Mouse (Mus musculus): ENCODE measurements around the gene Ppfia3. TPM values are rescaled to one million over a fixed set of nuclear protein-coding genes. Genes with fewer than 3 reads are reported as not detected.

The Ppfia3 gene
- under 1 TPM in 1 of 2 experiments, not detected in 1; 0.17 TPM for total RNA-seq (2023)

GRCm38 (mm10) chr7:45366652-45367019, at the start of gene Ppfia3:
Ppfia3 (minus strand) TSS chr7:45367019.

GRCm38 (mm10) chr7:45413113-45413863, 46.5 kb upstream of the Ppfia3 start, which contains the start of gene Ntf5:
Ntf5 (plus strand) TSS chr7:45413695.

DNA sequence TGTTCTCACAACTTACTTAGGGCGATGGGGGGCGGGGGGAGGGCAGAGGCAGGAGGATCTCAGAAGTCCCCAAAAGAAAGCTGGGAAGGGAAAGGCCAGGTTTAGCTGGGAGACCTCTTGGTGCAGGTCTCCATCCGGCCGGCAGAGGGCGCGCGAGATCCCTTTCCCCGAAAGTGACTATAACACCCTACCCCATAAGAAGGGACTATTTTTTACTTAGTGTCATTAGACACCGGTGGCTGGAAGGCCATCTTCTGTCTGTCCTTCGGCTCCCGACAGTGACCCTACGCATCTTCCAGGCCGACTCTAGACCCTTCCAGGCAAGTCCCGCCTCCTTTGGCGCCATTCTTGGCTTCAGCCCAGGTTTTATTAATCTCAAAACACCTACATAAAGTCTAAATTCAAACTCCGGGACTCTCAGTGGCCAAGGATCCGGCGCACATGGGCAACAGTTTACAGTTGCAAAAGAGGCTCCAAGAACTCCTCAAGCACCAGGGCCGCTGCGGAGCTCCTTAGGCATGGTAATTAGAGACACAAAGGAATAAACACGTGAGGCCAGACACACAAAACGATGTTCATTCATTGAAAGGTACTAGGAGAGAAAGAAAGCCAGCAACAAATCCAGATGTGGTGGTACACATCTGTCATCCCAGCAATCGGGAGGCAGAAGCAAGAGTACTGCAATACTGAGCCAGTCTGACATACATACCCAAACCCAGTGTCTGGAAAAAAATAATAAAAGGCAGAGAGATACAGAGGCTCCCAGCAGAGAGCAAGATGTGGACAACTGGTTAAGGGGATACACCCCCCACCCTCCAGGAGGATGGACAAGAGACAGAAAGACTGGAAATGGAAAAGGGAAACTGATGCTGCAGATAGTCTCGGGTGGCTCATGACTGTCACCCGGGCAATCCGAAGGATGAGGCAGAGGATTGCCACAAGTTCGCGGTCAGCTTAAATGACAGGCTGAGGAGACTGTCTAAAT, 38.6 kb upstream of the Ppfia3 start, which contains the start of gene Kcna7:
Kcna7 (plus strand) TSS at position 563 of the 985 bp plus-strand sequence.

GRCm38 (mm10) chr7:45395578-45396336, 28.9 kb upstream of the Ppfia3 start, which contains the start of gene Snrnp70:
Snrnp70 (minus strand) TSS chr7:45395742.

GRCm38 (mm10) chr7:45370475-45371311, 3.9 kb upstream of the Ppfia3 start, which contains the start of gene Lin7b:
Lin7b (minus strand) TSS chr7:45370583.

GRCm38 (mm10) chr7:45335056-45335455, 31.8 kb downstream of the Ppfia3 start, which contains the start of gene Hrc:
Hrc (plus strand) TSS chr7:45335290.

GRCm38 (mm10) chr7:45333431-45333982, 33.3 kb downstream of the Ppfia3 start, which contains the start of gene Trpm4:
Trpm4 (minus strand) TSS chr7:45333780.

Other genes with a start within 250 kb of the Ppfia3 start
- 1,000 to 10,000 TPM; 2,440 to 2,508 TPM for gene Rps11, start 242.6 kb downstream of the Ppfia3 start, total RNA-seq (2023)
- 1,000 to 10,000 TPM; 4,339 to 4,395 TPM for gene Rpl13a, start 238.3 kb downstream of the Ppfia3 start, total RNA-seq (2023)
- not detected for gene Gm45713, start 230.8 kb downstream of the Ppfia3 start, total RNA-seq (2023)
- 10 to 100 TPM; 77.8 to 83.8 TPM for gene Flt3l, start 230.6 kb downstream of the Ppfia3 start, total RNA-seq (2023)
- gene Pih1d1, start 212.7 kb downstream of the Ppfia3 start, total RNA-seq (2023) = 10 to 100 TPM; 40.5 to 51.7 TPM
- gene Aldh16a1, start 212.4 kb downstream of the Ppfia3 start, total RNA-seq (2023) = 100 to 1,000 TPM; 128 to 137 TPM
- not detected for gene Slc17a7, start 203.1 kb downstream of the Ppfia3 start, total RNA-seq (2023)
- not detected for gene Gfy, start 187.4 kb downstream of the Ppfia3 start, total RNA-seq (2023)
- not detected for gene Pth2, start 186.0 kb downstream of the Ppfia3 start, total RNA-seq (2023)
- 1 to 10 TPM in 1 of 2 experiments, under 1 TPM in 1; 0.46 to 1.1 TPM for gene Ccdc155, start 162.1 kb downstream of the Ppfia3 start, total RNA-seq (2023)
- 1 to 10 TPM in 1 of 2 experiments, under 1 TPM in 1; 0.83 to 2.3 TPM for gene Dkkl1, start 154.9 kb downstream of the Ppfia3 start, total RNA-seq (2023)
- gene Tead2, start 151.3 kb downstream of the Ppfia3 start, total RNA-seq (2023) = not detected
- 1,000 to 10,000 TPM; 1,836 to 1,886 TPM for gene Cd37, start 127.9 kb downstream of the Ppfia3 start, total RNA-seq (2023)
- not detected for gene Slc6a16, start 125.9 kb downstream of the Ppfia3 start, total RNA-seq (2023)
- 1 to 10 TPM; 1.1 to 1.9 TPM for gene Slc6a21, start 89.5 kb downstream of the Ppfia3 start, total RNA-seq (2023)
- gene Trpm4, start 33.2 kb downstream of the Ppfia3 start, total RNA-seq (2023) = 10 to 100 TPM in 1 of 2 experiments, 1 to 10 TPM in 1; 8.6 to 16.3 TPM
- gene Hrc, start 31.7 kb downstream of the Ppfia3 start, total RNA-seq (2023) = not detected
- 1 to 10 TPM; 1.2 to 1.5 TPM for gene Lin7b, start 3.6 kb upstream of the Ppfia3 start, total RNA-seq (2023)
- 100 to 1,000 TPM; 614 to 615 TPM for gene Snrnp70, start 28.7 kb upstream of the Ppfia3 start, total RNA-seq (2023)
- not detected for gene Kcna7, start 38.6 kb upstream of the Ppfia3 start, total RNA-seq (2023)
- gene Ntf5, start 46.7 kb upstream of the Ppfia3 start, total RNA-seq (2023) = not detected
- not detected for gene Lhb, start 53.8 kb upstream of the Ppfia3 start, total RNA-seq (2023)
- gene Gys1, start 67.8 kb upstream of the Ppfia3 start, total RNA-seq (2023) = 10 to 100 TPM; 21.3 to 24.4 TPM
- 10 to 100 TPM; 48.0 to 56.3 TPM for gene Ruvbl2, start 71.1 kb upstream of the Ppfia3 start, total RNA-seq (2023)
- gene Ftl1, start 92.9 kb upstream of the Ppfia3 start, total RNA-seq (2023) = 100 to 1,000 TPM; 609 to 629 TPM
- gene Bax, start 99.9 kb upstream of the Ppfia3 start, total RNA-seq (2023) = 100 to 1,000 TPM; 113 to 118 TPM
- gene Tulp2, start 114.9 kb upstream of the Ppfia3 start, total RNA-seq (2023) = not detected
- 1 to 10 TPM in 1 of 2 experiments, not detected in 1; 3.7 TPM for gene Gm45808, start 119.8 kb upstream of the Ppfia3 start, total RNA-seq (2023)
- gene Dhdh, start 121.8 kb upstream of the Ppfia3 start, total RNA-seq (2023) = 1 to 10 TPM; 3.3 to 5.3 TPM
- gene Nucb1, start 143.4 kb upstream of the Ppfia3 start, total RNA-seq (2023) = 10 to 100 TPM; 78.3 to 83.7 TPM
- 1,000 to 10,000 TPM in 1 of 2 experiments, 100 to 1,000 TPM in 1; 780 to 1,130 TPM for gene Ppp1r15a, start 159.2 kb upstream of the Ppfia3 start, total RNA-seq (2023)
- 1 to 10 TPM; 2.5 to 2.8 TPM for gene Plekha4, start 159.3 kb upstream of the Ppfia3 start, total RNA-seq (2023)
- 1 to 10 TPM in 1 of 2 experiments, not detected in 1; 8.0 TPM for gene Hsd17b14, start 187.9 kb upstream of the Ppfia3 start, total RNA-seq (2023)
- gene Bcat2, start 203.1 kb upstream of the Ppfia3 start, total RNA-seq (2023) = 10 to 100 TPM; 28.7 to 47.2 TPM
- not detected for gene Fgf21, start 248.5 kb upstream of the Ppfia3 start, total RNA-seq (2023)